Mouse (Mus musculus): ENCODE measurements around the gene Erbin.

DNA sequence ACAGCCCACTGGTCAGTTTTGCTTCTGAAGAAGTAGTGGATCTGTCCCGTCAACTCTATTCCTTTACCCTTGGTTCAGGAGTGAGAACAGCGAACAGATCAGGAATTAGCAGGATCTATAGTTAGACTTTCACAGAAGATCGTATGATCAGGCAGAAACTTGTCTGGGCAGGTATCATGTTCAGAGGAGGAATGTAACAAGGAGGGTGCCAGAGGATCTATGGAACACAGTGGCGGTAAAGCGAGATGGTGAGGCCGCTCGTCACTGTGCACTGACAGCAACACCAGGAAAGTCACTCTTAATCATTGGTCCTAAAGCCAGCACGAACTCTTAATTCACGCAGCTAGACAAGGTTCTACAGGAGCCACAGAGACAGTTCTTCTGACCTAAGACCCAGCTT is 47.7 kb upstream of the Erbin start:
- TF ChIP-seq GATA1 (IDR thresholded peaks at IDR 0.05; ENCODE audit: borderline replicate concordance, low read length), result no peak
- TF ChIP-seq FLI1 (IDR thresholded peaks at IDR 0.05; ENCODE audit: low read length), result no peak
